Mouse (Mus musculus) heart, embryonic 15.5 days (tissue): ENCODE measurements around the gene Gtf2e1. TPM values are rescaled to one million over a fixed set of nuclear protein-coding genes. Genes with fewer than 3 reads are reported as not detected.
A peak's percentile ranks its signal among the peaks of the same experiment; 100 is the strongest.

ENCODE experiments used
- ATAC-seq: fragments of 200-750 bp; cut with Nextera tagmentation; replicated peaks from 2 replicates; pipeline ENCODE4 v1.8.0; 2017; ENCODE audit warnings: low read depth, moderate TSS enrichment; ENCODE audit not compliant: insufficient number of reproducible peaks, insufficient read depth, low FRiP score
- H3K27ac ChIP-seq: fragments of 300-500 bp; sonication (generic); 2 replicates; pipeline ENCODE4 v1.5.1; 2015; ENCODE audit warnings: mild to moderate bottlenecking, inconsistent platforms
- H3K27me3 ChIP-seq: fragments of 300-500 bp; sonication (generic); 2 replicates; pipeline ENCODE4 v1.6.1; 2015; ENCODE audit warnings: inconsistent platforms
- H3K36me3 ChIP-seq: fragments of 300-500 bp; sonication (generic); 2 replicates; pipeline ENCODE4 v1.6.1; 2015; ENCODE audit warnings: mild to moderate bottlenecking, inconsistent platforms
- H3K4me1 ChIP-seq: fragments of 300-500 bp; sonication (generic); replicated peaks from 2 replicates; pipeline ENCODE4 v1.6.1; 2015; ENCODE audit warnings: inconsistent platforms
- H3K4me2 ChIP-seq: fragments of 300-500 bp; sonication (generic); 2 replicates; pipeline ENCODE4 v1.6.1; 2015; ENCODE audit warnings: inconsistent platforms, mild to moderate bottlenecking, moderate library complexity
- H3K4me3 ChIP-seq: fragments of 300-500 bp; sonication (generic); 2 replicates; pipeline ENCODE4 v1.5.1; 2015; ENCODE audit warnings: mild to moderate bottlenecking, inconsistent platforms
- H3K9ac ChIP-seq: fragments of 300-500 bp; sonication (generic); 2 replicates; pipeline ENCODE4 v1.6.1; 2015; ENCODE audit warnings: mild to moderate bottlenecking, inconsistent platforms
- H3K9me3 ChIP-seq: fragments of 300-500 bp; sonication (generic); replicated peaks from 2 replicates; pipeline ENCODE4 v1.6.1; 2016; ENCODE audit warnings: inconsistent platforms
- WGBS: fragments of 180-500 bp; shearing (Covaris S2); methylation state at CpG from one replicate; pipeline ENCODE4 v1.1.7; 2015; ENCODE audit warnings: mixed read lengths; 5-methylcytosine and 5-hydroxymethylcytosine counted together
- polyA plus RNA-seq: library from polyadenylated mRNA; unstranded; fragments of >200 nt; fragmentation: Nextera tagmentation; extraction: Ambion mirVana; gene quantifications from 2 replicates; pipeline ENCODE4 v1.2.1, GENCODE M21; 2015

Gene Gtf2e1
- polyA plus RNA-seq, 1 experiment from 2014 or later = 17.8 TPM

- ATAC-seq = no peak
- Histone ChIP-seq H3K9me3 (no peaks in the 10 kb centered on the region), H3K4me3 (peak overlapping the region; percentile 96), H3K4me1 (peaks cover 20% of the 10 kb centered on the region), H3K27ac (peak overlapping the region; percentile 94), H3K9ac (0 out of 2 replicates have a peak overlapping the region, but pooled peaks have one; percentile 80), H3K27me3 (no peaks in the 10 kb centered on the region), H3K4me2 (peak overlapping the region; percentile 69), H3K36me3 (peaks cover 10% of the 10 kb centered on the region)
- WGBS = 61% methylated on average over 6 of the region's 6 CpGs
These were observed 1.2 kb upstream of the Gtf2e1 start for GRCm38 (mm10) chr16:37540776-37541175.

GRCm38 (mm10) chr16:37539240-37539610 is 364 bp downstream of the Gtf2e1 start:
- Histone ChIP-seq H3K27me3 (no peaks in the 10 kb centered on the region), H3K36me3 (peaks cover 22% of the 10 kb centered on the region), H3K4me1 (peaks cover 20% of the 10 kb centered on the region), H3K4me2 (peak overlapping the region; percentile 83), H3K9ac (peak overlapping the region; percentile 88), H3K9me3 (no peaks in the 10 kb centered on the region), H3K27ac (peak overlapping the region; percentile 94), H3K4me3 (peak overlapping the region; percentile 96)
- ATAC-seq = peak; percentile 27
- under 1% methylated on average over 22 of the region's 22 CpGs for WGBS

- Histone ChIP-seq H3K4me2 (no peak overlapping the region), H3K4me1 (peaks cover 17% of the 10 kb centered on the region), H3K4me3 (no peak overlapping the region), H3K36me3 (peaks cover 26% of the 10 kb centered on the region), H3K9ac (no peak overlapping the region), H3K9me3 (no peaks in the 10 kb centered on the region), H3K27ac (no peak overlapping the region), H3K27me3 (no peaks in the 10 kb centered on the region)
- 71% methylated on average over 8 of the region's 8 CpGs for WGBS
- no peak for ATAC-seq
These were observed 6.1 kb downstream of the Gtf2e1 start for GRCm38 (mm10) chr16:37533369-37534068.

- Histone ChIP-seq H3K4me3 (no peak overlapping the region), H3K9me3 (no peaks in the 10 kb centered on the region), H3K36me3 (peaks cover 27% of the 10 kb centered on the region), H3K4me2 (no peak overlapping the region), H3K4me1 (peaks cover 10% of the 10 kb centered on the region; the same call in 1 of the 2 replicates), H3K9ac (no peak overlapping the region), H3K27ac (no peak overlapping the region), H3K27me3 (no peaks in the 10 kb centered on the region)
- WGBS = 96% methylated on average over 1 of the region's 1 CpGs
- no peak for ATAC-seq
These were observed 7.5 kb downstream of the Gtf2e1 start for GRCm38 (mm10) chr16:37532046-37532445.

GRCm38 (mm10) chr16:37530170-37530569 is 9.4 kb downstream of the Gtf2e1 start:
- Histone ChIP-seq H3K4me2 (no peak overlapping the region), H3K36me3 (peaks cover 22% of the 10 kb centered on the region), H3K27ac (no peak overlapping the region), H3K27me3 (no peaks in the 10 kb centered on the region), H3K4me1 (peaks cover 20% of the 10 kb centered on the region), H3K9ac (no peak overlapping the region), H3K9me3 (no peaks in the 10 kb centered on the region), H3K4me3 (no peak overlapping the region)
- ATAC-seq = no peak
- WGBS = 92% methylated on average over 6 of the region's 6 CpGs

GRCm38 (mm10) chr16:37526688-37527223 is 12.8 kb downstream of the Gtf2e1 start:
- H3K4me2 ChIP-seq = peak overlapping the region; percentile 22
- peak overlapping the region; percentile 63 for H3K27ac ChIP-seq
- H3K4me1 ChIP-seq = peaks cover 16% of the 10 kb centered on the region
- H3K27me3 ChIP-seq = no peaks in the 10 kb centered on the region
- peak; percentile 66; the same call in 1 of the 2 replicates for ATAC-seq
- 68% methylated on average over 3 of the region's 3 CpGs for WGBS
- H3K9me3 ChIP-seq = 0 out of 2 replicates have a peak, but pooled peaks cover 3% of the 10 kb centered on the region
- no peak overlapping the region for H3K9ac ChIP-seq
- peaks cover 25% of the 10 kb centered on the region for H3K36me3 ChIP-seq
- no peak overlapping the region for H3K4me3 ChIP-seq

- no peak for ATAC-seq
- no peaks in the 10 kb centered on the region for H3K27me3 ChIP-seq
- peaks cover 16% of the 10 kb centered on the region for H3K4me1 ChIP-seq
- no peak overlapping the region for H3K27ac ChIP-seq
- H3K4me3 ChIP-seq = no peak overlapping the region
- H3K4me2 ChIP-seq = no peak overlapping the region
- 0 out of 2 replicates have a peak, but pooled peaks cover 3% of the 10 kb centered on the region for H3K9me3 ChIP-seq
- peaks cover 42% of the 10 kb centered on the region for H3K36me3 ChIP-seq
- WGBS = 93% methylated on average over 2 of the region's 2 CpGs
- no peak overlapping the region for H3K9ac ChIP-seq
These were observed 14.5 kb downstream of the Gtf2e1 start for GRCm38 (mm10) chr16:37525121-37525520.

- no peak for ATAC-seq
- Histone ChIP-seq H3K4me1 (peaks cover 10% of the 10 kb centered on the region), H3K9ac (no peak overlapping the region), H3K4me3 (no peak overlapping the region), H3K27ac (no peak overlapping the region), H3K9me3 (0 out of 2 replicates have a peak, but pooled peaks cover 3% of the 10 kb centered on the region), H3K36me3 (peaks cover 47% of the 10 kb centered on the region), H3K27me3 (no peaks in the 10 kb centered on the region), H3K4me2 (no peak overlapping the region)
- 84% methylated on average over 7 of the region's 7 CpGs for WGBS
These were observed 17.4 kb downstream of the Gtf2e1 start for GRCm38 (mm10) chr16:37522100-37522697.

GRCm38 (mm10) chr16:37520190-37521040 is 19.2 kb downstream of the Gtf2e1 start:
- Histone ChIP-seq H3K4me3 (no peak overlapping the region), H3K9ac (no peak overlapping the region), H3K27ac (no peak overlapping the region), H3K9me3 (0 out of 2 replicates have a peak, but pooled peaks cover 3% of the 10 kb centered on the region), H3K36me3 (peaks cover 47% of the 10 kb centered on the region), H3K27me3 (no peaks in the 10 kb centered on the region), H3K4me2 (no peak overlapping the region), H3K4me1 (no peaks in the 10 kb centered on the region; the same call in 1 of the 2 replicates)
- WGBS = 91% methylated on average over 2 of the region's 2 CpGs
- ATAC-seq = no peak

GRCm38 (mm10) chr16:37519721-37520120 is 19.9 kb downstream of the Gtf2e1 start:
- Histone ChIP-seq H3K9ac (no peak overlapping the region), H3K4me2 (no peak overlapping the region), H3K36me3 (peaks cover 50% of the 10 kb centered on the region), H3K27ac (no peak overlapping the region), H3K4me3 (no peak overlapping the region), H3K4me1 (no peaks in the 10 kb centered on the region), H3K9me3 (0 out of 2 replicates have a peak, but pooled peaks cover 3% of the 10 kb centered on the region), H3K27me3 (no peaks in the 10 kb centered on the region)
- ATAC-seq = no peak
- WGBS = 98% methylated on average over 1 of the region's 1 CpGs

- Histone ChIP-seq H3K9ac (no peak overlapping the region), H3K4me1 (no peaks in the 10 kb centered on the region), H3K4me2 (no peak overlapping the region), H3K4me3 (no peak overlapping the region), H3K36me3 (peaks cover 48% of the 10 kb centered on the region), H3K9me3 (0 out of 2 replicates have a peak, but pooled peaks cover 3% of the 10 kb centered on the region), H3K27me3 (no peaks in the 10 kb centered on the region), H3K27ac (no peak overlapping the region)
- ATAC-seq = no peak
- 66% methylated on average over 2 of the region's 2 CpGs for WGBS
These were observed 20.9 kb downstream of the Gtf2e1 start for GRCm38 (mm10) chr16:37518662-37519061.
